ENCODE assay signal across 1 mouse cellular context in the genomic region with DNA sequence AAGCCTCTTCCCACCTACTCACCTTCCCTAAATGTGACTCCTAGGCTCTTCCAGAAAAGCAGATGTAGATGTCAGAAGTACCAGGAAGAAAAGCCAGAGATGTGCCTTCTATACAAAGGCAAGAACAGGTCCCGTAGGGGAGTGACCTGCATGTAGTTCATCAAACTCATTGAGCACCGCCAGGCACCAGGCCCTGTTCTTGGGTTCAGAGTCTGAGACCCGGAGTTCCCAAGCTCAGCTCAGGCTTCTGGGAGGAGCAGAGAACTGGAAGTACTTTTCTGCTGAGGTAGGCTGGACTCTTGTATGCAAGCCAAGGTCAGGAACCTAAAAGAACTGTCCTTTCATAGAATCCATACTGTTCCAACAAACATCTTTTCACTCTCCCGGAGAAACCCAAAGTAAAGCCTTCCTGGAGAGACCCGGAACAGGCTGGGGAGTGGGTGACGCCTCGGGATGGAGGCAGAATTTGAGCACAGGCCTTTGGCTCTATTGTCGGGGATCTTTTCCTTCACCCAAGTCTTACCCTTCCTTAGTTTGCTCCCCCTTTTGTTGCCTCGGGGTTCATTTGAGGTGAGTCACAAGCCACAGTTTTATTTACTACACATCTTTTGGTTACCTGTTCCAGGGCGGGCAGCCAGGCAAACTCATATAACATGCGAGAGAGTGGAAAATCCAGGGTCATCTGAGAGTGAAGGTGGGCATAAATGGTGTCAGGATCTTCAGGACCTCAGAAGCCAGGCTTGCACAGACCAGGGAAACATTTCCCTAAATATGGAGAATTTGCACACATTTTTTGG.
TF ChIP-seq lines count a peak whose summit lies in the region.

No protein-coding gene starts in this region.

TF ChIP-seq in MEL, 35 proteins besides CTCF, POLR2A, EP300 and RAD21 (continued from another document):
- TF ChIP-seq ZKSCAN1 (IDR thresholded peaks at IDR 0.05; ENCODE audit: low read depth, low read length) (no peak), GABPA (IDR thresholded peaks at IDR 0.05; ENCODE audit: low read depth, low read length) (no peak), ELF1 (IDR thresholded peaks at IDR 0.05; ENCODE audit: low read depth, low read length) (no peak), MXI1 (IDR thresholded peaks at IDR 0.05; ENCODE audit: low read depth, low read length) (no peak), KAT2A (conservative IDR thresholded peaks at IDR 0.05; ENCODE audit: low read depth, low read length) (no peak), CHD2 (IDR thresholded peaks at IDR 0.05; ENCODE audit: low read length) (no peak), NRF1 (IDR thresholded peaks at IDR 0.05; ENCODE audit: insufficient read depth, low read depth, low read length, poor library complexity, severe bottlenecking) (no peak), UBTF (IDR thresholded peaks at IDR 0.05; ENCODE audit: borderline replicate concordance, insufficient read depth, low read depth, low read length) (no peak), TAL1 (IDR thresholded peaks at IDR 0.05; ENCODE audit: low read length) (no peak)
